Comparison of ENCODE assay signal across 23 mouse cellular contexts in the genomic region with DNA sequence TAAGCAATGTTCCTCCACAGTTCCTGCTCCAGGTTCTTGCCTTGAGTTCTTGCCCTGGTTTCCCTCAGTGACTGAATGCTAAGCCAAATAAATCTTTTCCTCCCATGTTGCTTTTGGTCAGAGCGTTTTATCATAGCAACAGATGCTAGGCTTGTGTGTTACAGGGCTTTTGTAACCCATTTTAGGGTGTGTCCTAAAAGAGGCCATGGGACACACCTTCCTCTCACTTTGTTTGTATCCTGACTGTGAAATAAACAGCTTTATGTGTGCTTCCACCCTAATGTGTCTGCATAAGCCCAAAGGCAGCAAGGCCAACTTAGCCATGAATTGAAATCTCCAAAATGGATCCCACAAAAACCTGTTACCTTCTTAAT. TPM values are rescaled to one million over a fixed set of nuclear protein-coding genes. Genes with fewer than 3 reads are reported as not detected.
A peak's percentile ranks its signal among the peaks of the same experiment; 100 is the strongest.
DNase-seq lines count a peak whose midpoint lies in the region; ATAC-seq lines count a peak whose summit lies in the region.
"Had no signal": no experiment of that assay in that cellular context is flagged by ENCODE, and none has a peak within 500 bp of the region (broad histone marks: within the 10 kb centered on the region; RNA-seq: fewer than 3 reads in every experiment).

No protein-coding gene starts in this region.

- H3K27ac ChIP-seq in forebrain, embryonic 10.5 days, result peak overlapping the region; percentile 81; the same call in 1 of the 2 replicates
- H3K27ac ChIP-seq in forebrain, embryonic 16.5 days (ENCODE audit: low read length), result no peak overlapping the region
- H3K27ac ChIP-seq in lung, embryonic 15.5 days, result peak overlapping the region; percentile 74
- H3K27ac ChIP-seq: heart, embryonic 13.5 days; hindbrain, embryonic 15.5 days; left cerebral cortex, adult 2 months; limb, embryonic 12.5 days had no signal

- no peak for DNase-seq in forebrain, embryonic 10.5 days (ENCODE audit: extremely low spot score, low spot score)
- DNase-seq in lung, postnatal 10 days, result no peak
- DNase-seq in cerebellum, postnatal 25 days, result no peak
- DNase-seq in layer of hippocampus, adult 9-11 months, result no peak
- DNase-seq: adrenal gland, adult 8-10 months; cerebellum, postnatal 36 days; forebrain, postnatal 0 days; gastrocnemius, postnatal 10 days; heart, postnatal 10 days; kidney, adult 18-20 months; kidney, postnatal 4 days; midbrain, embryonic 14.5 days; thymus, adult 2 months; thymus, postnatal 36 days had no signal

- no peaks in the 10 kb centered on the region for H3K9me3 ChIP-seq in forebrain, embryonic 10.5 days
- H3K9me3 ChIP-seq in forebrain, embryonic 16.5 days (ENCODE audit: control insufficient read depth, low read length), result no peaks in the 10 kb centered on the region
- no peaks in the 10 kb centered on the region for H3K9me3 ChIP-seq in lung, embryonic 15.5 days
- H3K9me3 ChIP-seq: heart, embryonic 13.5 days; hindbrain, embryonic 15.5 days; limb, embryonic 12.5 days had no signal

- H3K4me2 ChIP-seq in forebrain, embryonic 16.5 days (ENCODE audit: low read length), result no peak overlapping the region
- H3K4me2 ChIP-seq in lung, embryonic 15.5 days, result no peak overlapping the region
- H3K4me2 ChIP-seq: heart, embryonic 13.5 days; hindbrain, embryonic 15.5 days; limb, embryonic 12.5 days had no signal

- H3K4me3 ChIP-seq in forebrain, embryonic 10.5 days, result no peak overlapping the region
- no peak overlapping the region for H3K4me3 ChIP-seq in forebrain, embryonic 16.5 days (replicated peaks; ENCODE audit: low read length)
- H3K4me3 ChIP-seq in lung, embryonic 15.5 days, result no peak overlapping the region
- H3K4me3 ChIP-seq: heart, embryonic 13.5 days; hindbrain, embryonic 15.5 days; left cerebral cortex, adult 2 months; limb, embryonic 12.5 days had no signal

- 100% methylated on average over 1 of the region's 1 CpGs for WGBS in forebrain, embryonic 10.5 days
- WGBS in forebrain, embryonic 16.5 days, result 88% methylated on average over 1 of the region's 1 CpGs
- 86% methylated on average over 1 of the region's 1 CpGs for WGBS in lung, embryonic 15.5 days

- ATAC-seq in forebrain, embryonic 16.5 days, result no peak
- ATAC-seq in lung, embryonic 15.5 days (ENCODE audit: borderline replicate concordance, extremely low read depth, low FRiP score, low TSS enrichment), result no peak
- peak; percentile 50 for ATAC-seq in erythroid progenitor cell, adult 5-6 weeks (replicated peaks; ENCODE audit: low FRiP score, poor library complexity, severe bottlenecking)
- ATAC-seq in megakaryocyte progenitor cell, adult 5-6 weeks (replicated peaks; ENCODE audit: poor library complexity), result peak; percentile 17; the same call in 1 of the 2 replicates
- ATAC-seq: forebrain, postnatal 0 days had no signal

- no peaks in the 10 kb centered on the region for H3K27me3 ChIP-seq in forebrain, embryonic 10.5 days (ENCODE audit: poor library complexity, severe bottlenecking)
- H3K27me3 ChIP-seq in forebrain, embryonic 16.5 days (replicated peaks; ENCODE audit: control insufficient read depth, insufficient read depth, low read length), result no peaks in the 10 kb centered on the region
- H3K27me3 ChIP-seq in lung, embryonic 15.5 days, result no peaks in the 10 kb centered on the region
- H3K27me3 ChIP-seq: CH12.LX; heart, embryonic 13.5 days; hindbrain, embryonic 15.5 days; limb, embryonic 12.5 days had no signal

- H3K36me3 ChIP-seq in forebrain, embryonic 10.5 days (replicated peaks), result no peaks in the 10 kb centered on the region
- no peaks in the 10 kb centered on the region for H3K36me3 ChIP-seq in forebrain, embryonic 16.5 days (ENCODE audit: control insufficient read depth, insufficient read depth)
- H3K36me3 ChIP-seq in lung, embryonic 15.5 days, result no peaks in the 10 kb centered on the region
- H3K36me3 ChIP-seq: heart, embryonic 13.5 days; hindbrain, embryonic 15.5 days; limb, embryonic 12.5 days had no signal

- peaks cover 30% of the 10 kb centered on the region for H3K4me1 ChIP-seq in forebrain, embryonic 10.5 days
- peaks cover 4% of the 10 kb centered on the region; the same call in 1 of the 2 replicates for H3K4me1 ChIP-seq in forebrain, embryonic 16.5 days (replicated peaks; ENCODE audit: control insufficient read depth, insufficient read depth, low read length)
- peaks cover 7% of the 10 kb centered on the region; the same call in 1 of the 2 replicates for H3K4me1 ChIP-seq in lung, embryonic 15.5 days
- H3K4me1 ChIP-seq: limb, embryonic 12.5 days had no signal

- no peak overlapping the region for H3K9ac ChIP-seq in forebrain, embryonic 16.5 days (replicated peaks; ENCODE audit: low read depth, low read length)
- no peak overlapping the region for H3K9ac ChIP-seq in lung, embryonic 15.5 days
- H3K9ac ChIP-seq: forebrain, postnatal 0 days; heart, embryonic 13.5 days; hindbrain, embryonic 15.5 days; limb, embryonic 12.5 days had no signal

RNA-seq across cellular contexts. Expression of gene Parp11, which starts 53.9 kb away (rescaled TPM):
- polyA plus RNA-seq in forebrain, embryonic 10.5 days (2016; fragmentation: Nextera tagmentation; extraction: Ambion mirVana), result 35.3 and 38.8 TPM in 2 replicates
- polyA plus RNA-seq in forebrain, embryonic 16.5 days (2015; fragmentation: Nextera tagmentation; extraction: Ambion mirVana), result 83.5 and 89.7 TPM in 2 replicates
- polyA plus RNA-seq in lung, embryonic 15.5 days (2015; fragmentation: Nextera tagmentation; extraction: Ambion mirVana), result 21.1 and 21.9 TPM in 2 replicates
- 38.2 and 49.9 TPM in 2 replicates for total RNA-seq in erythroid progenitor cell, adult 5-6 weeks (2015; ENCODE audit: low replicate concordance)
- total RNA-seq in erythroid progenitor cell, adult 5-6 weeks (2017; ENCODE audit: low replicate concordance), result 58.1 and 84.8 TPM in 2 replicates
- 12.4 and 14.0 TPM in 2 replicates for total RNA-seq in megakaryocyte progenitor cell, adult 5-6 weeks (2015)
- 18.2 and 35.1 TPM in 2 replicates for total RNA-seq in megakaryocyte progenitor cell, adult 5-6 weeks (2017)

Comparison
In these comparisons a context has a peak if more than half of its experiments do, and no peak if none do; other contexts are left out.
1. ATAC-seq: peak in erythroid progenitor cell, adult 5-6 weeks (single experiment) and megakaryocyte progenitor cell, adult 5-6 weeks (single experiment); none in forebrain, embryonic 16.5 days (single experiment) and lung, embryonic 15.5 days (single experiment).